Mouse (Mus musculus): ENCODE measurements around the gene Cacng1.

GRCm38 (mm10) chr11:107761790-107762500 lies 45.6 kb upstream of the Cacng1 start:
- no peak for TF ChIP-seq CTCF (IDR thresholded peaks at IDR 0.05; ENCODE audit: control insufficient read depth, insufficient read depth, insufficient replicate concordance, low read depth, low read length)
- TF ChIP-seq POLR2A (IDR thresholded peaks at IDR 0.05; ENCODE audit: control insufficient read depth, low read depth, low read length): no peak

All from testis, adult 2 months (tissue).